Mouse (Mus musculus) hindbrain, postnatal 0 days (tissue): ENCODE measurements around the gene Cfap45. TPM values are rescaled to one million over a fixed set of nuclear protein-coding genes. Genes with fewer than 3 reads are reported as not detected.

Source experiments
- ATAC-seq: fragments of 200-750 bp; cut with Nextera tagmentation; 2 replicates; pipeline ENCODE4 v1.8.0; 2017; ENCODE audit warnings: mild to moderate bottlenecking, moderate TSS enrichment, moderate library complexity
- DNase-seq: peaks from one replicate; pipeline ENCODE4 v3.0.0-alpha.2; 2015; ENCODE audit warnings: low spot score
- H3K27ac ChIP-seq: fragments of 300-500 bp; sonication (generic); 2 replicates; pipeline ENCODE4 v1.5.1; 2014; ENCODE audit warnings: mild to moderate bottlenecking
- H3K27me3 ChIP-seq: fragments of 300-500 bp; sonication (generic); 2 replicates; pipeline ENCODE4 v1.6.1; 2014; ENCODE audit warnings: low read length, mixed read lengths; ENCODE audit not compliant: insufficient read depth
- H3K36me3 ChIP-seq: fragments of 300-500 bp; sonication (generic); 2 replicates; pipeline ENCODE4 v1.6.1; 2014; ENCODE audit warnings: low read length, mixed read lengths; ENCODE audit not compliant: insufficient read depth
- H3K4me1 ChIP-seq: fragments of 300-500 bp; sonication (generic); 2 replicates; pipeline ENCODE4 v1.6.1; 2014; ENCODE audit warnings: antibody characterized with exemption, low read length, mixed read lengths; ENCODE audit not compliant: insufficient read depth
- H3K4me2 ChIP-seq: fragments of 300-500 bp; sonication (generic); 2 replicates; pipeline ENCODE4 v1.6.1; 2014; ENCODE audit warnings: low read depth, mild to moderate bottlenecking, low read length, moderate library complexity, mixed read lengths
- H3K4me3 ChIP-seq: fragments of 300-500 bp; sonication (generic); 2 replicates; pipeline ENCODE4 v1.5.1; 2014; ENCODE audit warnings: low read length
- H3K9ac ChIP-seq: fragments of 300-500 bp; sonication (generic); replicated peaks from 2 replicates; pipeline ENCODE4 v1.6.1; 2014; ENCODE audit warnings: mild to moderate bottlenecking, low read length, moderate library complexity, mixed read lengths
- H3K9me3 ChIP-seq: fragments of 300-500 bp; sonication (generic); 2 replicates; pipeline ENCODE4 v1.6.1; 2016; ENCODE audit warnings: low read length, mixed read lengths
- CTCF ChIP-seq: IDR thresholded peaks from 2 replicates; pipeline ENCODE4 v1.5.1; 2016; ENCODE audit warnings: antibody characterized with exemption, control low read depth, low read depth
- WGBS: fragments of 180-500 bp; shearing (Covaris S2); extraction: QIAGEN DNeasy Blood & Tissue Kit; methylation state at CpG from one replicate; pipeline ENCODE4 v1.1.7; 2014; 5-methylcytosine and 5-hydroxymethylcytosine counted together
- polyA plus RNA-seq: library from polyadenylated mRNA; unstranded; fragments of >200 nt; fragmentation: Nextera tagmentation; extraction: Ambion mirVana; gene quantifications from 2 replicates; pipeline ENCODE4 v1.2.1, GENCODE M21; 2015
- total RNA-seq: library from RNA; depleted of rRNA; stranded (reverse); fragments of >200 nt; gene quantifications from 2 replicates; pipeline ENCODE4 v1.2.3, GENCODE M21; 2014

Gene Cfap45
- total and polyA plus RNA-seq, 2 experiments from 2014 or later: 1.2 to 3.7 TPM

- Histone ChIP-seq H3K9ac (no peak overlapping the region), H3K4me3 (peak overlapping the region; percentile 41), H3K36me3 (peaks cover 8% of the 10 kb centered on the region), H3K4me2 (peak overlapping the region; percentile 55), H3K27ac (0 out of 2 replicates have a peak overlapping the region, but pooled peaks have one; percentile 32), H3K27me3 (no peaks in the 10 kb centered on the region), H3K9me3 (no peaks in the 10 kb centered on the region), H3K4me1 (peaks cover 9% of the 10 kb centered on the region)
- no peak for TF ChIP-seq CTCF
- 29% methylated on average over 13 of the region's 13 CpGs for WGBS
- DNase-seq (no peak), ATAC-seq (peak; percentile 7; the same call in 1 of the 2 replicates)
These were observed 19.0 kb upstream of the Cfap45 start for GRCm38 (mm10) chr1:172501371-172502144.

GRCm38 (mm10) chr1:172502145-172503110 is 18.2 kb upstream of the Cfap45 start:
- Histone ChIP-seq H3K27me3 (no peaks in the 10 kb centered on the region), H3K9me3 (no peaks in the 10 kb centered on the region), H3K27ac (peak overlapping the region; percentile 56; the same call in 1 of the 2 replicates), H3K4me2 (peak overlapping the region; percentile 55), H3K4me1 (peaks cover 9% of the 10 kb centered on the region), H3K4me3 (0 out of 2 replicates have a peak overlapping the region, but pooled peaks have one; percentile 41), H3K9ac (no peak overlapping the region), H3K36me3 (peaks cover under 1% of the 10 kb centered on the region; the same call in 1 of the 2 replicates)
- ATAC-seq (peak; percentile 30; the same call in 1 of the 2 replicates), DNase-seq (no peak)
- WGBS: 35% methylated on average over 13 of the region's 13 CpGs
- no peak for TF ChIP-seq CTCF

GRCm38 (mm10) chr1:172503111-172503997 is 17.2 kb upstream of the Cfap45 start:
- H3K27ac ChIP-seq: peak overlapping the region; percentile 56
- no peak for TF ChIP-seq CTCF
- DNase-seq: peak; percentile 63
- 27% methylated on average over 14 of the region's 14 CpGs for WGBS
- H3K9ac ChIP-seq: no peak overlapping the region
- H3K4me3 ChIP-seq: no peak overlapping the region
- H3K4me1 ChIP-seq: peaks cover 9% of the 10 kb centered on the region
- H3K4me2 ChIP-seq: peak overlapping the region; percentile 55
- no peaks in the 10 kb centered on the region for H3K36me3 ChIP-seq
- H3K9me3 ChIP-seq: no peaks in the 10 kb centered on the region
- H3K27me3 ChIP-seq: no peaks in the 10 kb centered on the region
- ATAC-seq: peak; percentile 33

- WGBS: 68% methylated on average over 8 of the region's 8 CpGs
- H3K27me3 ChIP-seq: no peaks in the 10 kb centered on the region
- DNase-seq (no peak), ATAC-seq (no peak)
- H3K4me1 ChIP-seq: peaks cover 9% of the 10 kb centered on the region
- H3K9ac ChIP-seq: no peak overlapping the region
- H3K27ac ChIP-seq: no peak overlapping the region
- H3K4me3 ChIP-seq: no peak overlapping the region
- H3K36me3 ChIP-seq: no peaks in the 10 kb centered on the region; the same call in 1 of the 2 replicates
- H3K4me2 ChIP-seq: no peak overlapping the region
- TF ChIP-seq CTCF: no peak
- H3K9me3 ChIP-seq: no peaks in the 10 kb centered on the region
These were observed 15.8 kb upstream of the Cfap45 start for GRCm38 (mm10) chr1:172504756-172505155.

- H3K4me3 ChIP-seq: no peak overlapping the region
- H3K36me3 ChIP-seq: no peaks in the 10 kb centered on the region; the same call in 1 of the 2 replicates
- no peaks in the 10 kb centered on the region for H3K27me3 ChIP-seq
- H3K9me3 ChIP-seq: no peaks in the 10 kb centered on the region
- peaks cover 9% of the 10 kb centered on the region; the same call in 1 of the 2 replicates for H3K4me1 ChIP-seq
- H3K4me2 ChIP-seq: no peak overlapping the region
- DNase-seq (no peak), ATAC-seq (no peak)
- 49% methylated on average over 5 of the region's 5 CpGs for WGBS
- H3K9ac ChIP-seq: no peak overlapping the region
- no peak for TF ChIP-seq CTCF
- H3K27ac ChIP-seq: no peak overlapping the region
These were observed 13.6 kb upstream of the Cfap45 start for GRCm38 (mm10) chr1:172507001-172507400.
